In the genomic region with DNA sequence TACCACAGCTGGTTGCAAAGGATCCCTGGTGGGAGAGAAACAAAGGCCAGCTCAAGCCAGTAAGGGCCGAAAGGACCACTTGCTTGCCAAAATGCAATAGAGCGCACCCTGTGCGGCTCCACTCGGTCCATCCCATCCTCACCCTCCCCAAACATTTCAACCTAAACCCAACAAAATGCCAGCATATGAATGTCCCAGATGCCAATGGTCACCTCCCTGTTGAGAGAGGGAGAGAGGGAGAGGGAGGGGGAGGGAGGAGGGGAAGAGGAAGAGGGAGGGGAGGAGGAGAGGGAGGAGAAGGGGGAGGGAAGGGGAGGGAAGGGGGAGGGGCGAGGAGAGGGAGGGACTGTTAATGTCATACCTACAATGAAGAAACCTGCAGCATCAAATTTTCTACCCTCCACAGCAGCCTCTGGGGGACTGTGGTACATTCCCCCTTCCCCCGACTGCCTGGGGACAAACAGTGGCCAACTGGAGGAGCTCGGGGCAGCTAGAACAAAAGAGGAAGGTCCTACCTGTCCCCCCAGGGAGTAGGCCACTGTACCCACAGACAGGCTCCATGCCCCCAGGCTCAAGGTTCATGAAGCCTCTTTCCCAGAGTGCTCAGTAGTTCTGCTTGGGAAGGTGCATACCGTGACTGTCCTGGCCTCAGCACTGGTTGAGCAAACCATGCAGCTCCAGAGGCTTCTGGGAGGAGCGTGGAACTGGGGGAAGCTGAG, we compare ENCODE assay signal across 9 mouse cellular contexts. TPM values are rescaled to one million over a fixed set of nuclear protein-coding genes. Genes with fewer than 3 reads are reported as not detected.
DNase-seq lines count a peak whose midpoint lies in the region; ATAC-seq and TF ChIP-seq lines count a peak whose summit lies in the region.
"Had no signal": no experiment of that assay in that cellular context is flagged by ENCODE, and none has a peak within 500 bp of the region (broad histone marks: within the 10 kb centered on the region; RNA-seq: fewer than 3 reads in every experiment).

No protein-coding gene starts in this region.

- peak overlapping the region; percentile 20; the same call in 1 of the 2 replicates for H3K4me3 ChIP-seq in heart, adult 2 months
- no peak overlapping the region for H3K4me3 ChIP-seq in midbrain, embryonic 13.5 days (replicated peaks)
- no peak overlapping the region for H3K4me3 ChIP-seq in midbrain, embryonic 10.5 days
- H3K4me3 ChIP-seq in stomach, postnatal 0 days (ENCODE audit: low read depth, low read length) = no peak overlapping the region

- no peak for TF ChIP-seq CTCF in heart, adult 2 months (IDR thresholded peaks at IDR 0.05)
- TF ChIP-seq CTCF in stomach, postnatal 0 days (IDR thresholded peaks at IDR 0.05; ENCODE audit: low read depth) = no peak

- intact Hi-C loops in heart, adult 2 months (cut with DNase I) = no loop called here

- H3K9ac ChIP-seq in heart, adult 2 months (ENCODE audit: low read depth, low read length) = no peak overlapping the region
- no peak overlapping the region for H3K9ac ChIP-seq in midbrain, embryonic 13.5 days (replicated peaks)
- no peak overlapping the region for H3K9ac ChIP-seq in stomach, postnatal 0 days (ENCODE audit: low read length)

- TF ChIP-seq POLR2A in heart, adult 2 months (IDR thresholded peaks at IDR 0.05; ENCODE audit: insufficient read depth, low read depth, low read length) = no peak

- no peaks in the 10 kb centered on the region for H3K79me2 ChIP-seq in heart, adult 2 months (replicated peaks; ENCODE audit: control insufficient read depth, insufficient read depth, low read length)

- ATAC-seq in midbrain, embryonic 13.5 days = 0 out of 2 replicates have a peak, but pooled peaks have one; percentile 2
- ATAC-seq in stomach, postnatal 0 days (ENCODE audit: low FRiP score, low TSS enrichment) = peak; percentile 4; the same call in 1 of the 2 replicates

- H3K27me3 ChIP-seq in heart, adult 2 months (ENCODE audit: control insufficient read depth, insufficient read depth, low read length) = no peaks in the 10 kb centered on the region
- H3K27me3 ChIP-seq in midbrain, embryonic 13.5 days = no peaks in the 10 kb centered on the region
- no peaks in the 10 kb centered on the region; the same call in 1 of the 2 replicates for H3K27me3 ChIP-seq in midbrain, embryonic 10.5 days (ENCODE audit: low read depth, poor library complexity, severe bottlenecking)
- H3K27me3 ChIP-seq in stomach, postnatal 0 days (ENCODE audit: control insufficient read depth, insufficient read depth, low read length) = no peaks in the 10 kb centered on the region

- H3K27ac ChIP-seq in heart, adult 2 months = peak overlapping the region; percentile 66
- H3K27ac ChIP-seq in midbrain, embryonic 13.5 days = 0 out of 2 replicates have a peak overlapping the region, but pooled peaks have one; percentile 7
- H3K27ac ChIP-seq in midbrain, embryonic 10.5 days (replicated peaks) = no peak overlapping the region
- H3K27ac ChIP-seq in stomach, postnatal 0 days (replicated peaks) = peak overlapping the region; percentile 50; the same call in 1 of the 2 replicates
- H3K27ac ChIP-seq: macrophage had no signal

- 30% methylated on average over 9 of the region's 9 CpGs for WGBS in heart, adult 2 months
- 55% methylated on average over 9 of the region's 9 CpGs for WGBS in midbrain, embryonic 13.5 days
- 50% methylated on average over 8 of the region's 9 CpGs for WGBS in midbrain, embryonic 10.5 days
- WGBS in stomach, postnatal 0 days = 40% methylated on average over 9 of the region's 9 CpGs

- no peak for DNase-seq in heart, adult 2 months
- no peak for DNase-seq in heart, adult 9 months (ENCODE audit: low spot score in 2 of 2)
- DNase-seq in midbrain, embryonic 10.5 days (ENCODE audit: low spot score) = no peak
- peak; percentile 19 for DNase-seq in kidney, postnatal 14 days
- DNase-seq in stomach, postnatal 0 days (ENCODE audit: low spot score) = no peak
- DNase-seq in yolk sac, embryonic 10.5 days (ENCODE audit: low spot score) = no peak
- no peak for DNase-seq in adrenal gland, postnatal 36 days

- no peak for TF ChIP-seq EP300 in heart, adult 2 months (IDR thresholded peaks at IDR 0.05; ENCODE audit: insufficient read depth, low read depth, low read length)
- TF ChIP-seq EP300 in stomach, postnatal 0 days (optimal IDR thresholded peaks at IDR 0.05) = no peak

- H3K4me2 ChIP-seq in midbrain, embryonic 13.5 days (replicated peaks) = no peak overlapping the region
- no peak overlapping the region for H3K4me2 ChIP-seq in stomach, postnatal 0 days (replicated peaks; ENCODE audit: low read depth)

- no peaks in the 10 kb centered on the region; the same call in 1 of the 2 replicates for H3K36me3 ChIP-seq in heart, adult 2 months (ENCODE audit: control insufficient read depth, insufficient read depth, low read length)
- H3K36me3 ChIP-seq in midbrain, embryonic 13.5 days = no peaks in the 10 kb centered on the region
- no peaks in the 10 kb centered on the region for H3K36me3 ChIP-seq in midbrain, embryonic 10.5 days
- H3K36me3 ChIP-seq in stomach, postnatal 0 days (ENCODE audit: control insufficient read depth, insufficient read depth, low read length) = no peaks in the 10 kb centered on the region

- no peaks in the 10 kb centered on the region for H3K9me3 ChIP-seq in midbrain, embryonic 13.5 days
- no peaks in the 10 kb centered on the region for H3K9me3 ChIP-seq in midbrain, embryonic 10.5 days (replicated peaks)
- no peaks in the 10 kb centered on the region for H3K9me3 ChIP-seq in stomach, postnatal 0 days (ENCODE audit: control insufficient read depth, low read length)

- peaks cover 30% of the 10 kb centered on the region for H3K4me1 ChIP-seq in heart, adult 2 months (ENCODE audit: control insufficient read depth, insufficient read depth, low read length)
- peaks cover 38% of the 10 kb centered on the region for H3K4me1 ChIP-seq in midbrain, embryonic 13.5 days (replicated peaks)
- peaks cover 20% of the 10 kb centered on the region for H3K4me1 ChIP-seq in midbrain, embryonic 10.5 days
- H3K4me1 ChIP-seq in stomach, postnatal 0 days (replicated peaks; ENCODE audit: control insufficient read depth, insufficient read depth) = peaks cover 21% of the 10 kb centered on the region

RNA-seq across cellular contexts. Expression of gene Tspan32, which starts 11.7 kb away (rescaled TPM):
- 1 to 10 TPM in 1 of 2 experiments, under 1 TPM in 1; 0.44 to 1.3 TPM for total RNA-seq in heart, adult 2 months (2021)
- 1.8 and 1.9 TPM in 2 replicates for polyA plus RNA-seq in heart, adult 2 months (2012; rRNA removed)
- 0.50 and 0.72 TPM in 2 replicates for polyA plus RNA-seq in midbrain, embryonic 13.5 days (2015; fragmentation: Nextera tagmentation; extraction: Ambion mirVana)
- polyA plus RNA-seq in midbrain, embryonic 10.5 days (2016; fragmentation: Nextera tagmentation; extraction: Ambion mirVana) = 4.7 and 6.0 TPM in 2 replicates
- polyA plus RNA-seq in stomach, postnatal 0 days (2015; fragmentation: Nextera tagmentation; extraction: Ambion mirVana) = 0.61 and 0.98 TPM in 2 replicates
- total RNA-seq in adrenal gland, postnatal 36 days (2021) = under 1 TPM; 0.59 to 0.63 TPM

RNA-seq across cellular contexts. Expression of gene Cd81, which starts 36.0 kb away (rescaled TPM):
- 100 to 1,000 TPM; 424 to 434 TPM for total RNA-seq in heart, adult 2 months (2021)
- 641 and 822 TPM in 2 replicates for polyA plus RNA-seq in heart, adult 2 months (2012; rRNA removed)
- polyA plus RNA-seq in midbrain, embryonic 13.5 days (2015; fragmentation: Nextera tagmentation; extraction: Ambion mirVana) = 248 and 257 TPM in 2 replicates
- 267 and 279 TPM in 2 replicates for polyA plus RNA-seq in midbrain, embryonic 10.5 days (2016; fragmentation: Nextera tagmentation; extraction: Ambion mirVana)
- polyA plus RNA-seq in stomach, postnatal 0 days (2015; fragmentation: Nextera tagmentation; extraction: Ambion mirVana) = 372 and 381 TPM in 2 replicates
- 100 to 1,000 TPM; 689 to 765 TPM for total RNA-seq in adrenal gland, postnatal 36 days (2021)

RNA-seq across cellular contexts. Expression of gene Ascl2, which starts 47.5 kb away (rescaled TPM):
- not detected for total RNA-seq in heart, adult 2 months (2021)
- 0.08 TPM in 1 of 2 replicates, not detected in the other for polyA plus RNA-seq in heart, adult 2 months (2012; rRNA removed)
- 0.35 and 0.50 TPM in 2 replicates for polyA plus RNA-seq in midbrain, embryonic 13.5 days (2015; fragmentation: Nextera tagmentation; extraction: Ambion mirVana)
- 0.70 and 1.3 TPM in 2 replicates for polyA plus RNA-seq in midbrain, embryonic 10.5 days (2016; fragmentation: Nextera tagmentation; extraction: Ambion mirVana)
- polyA plus RNA-seq in stomach, postnatal 0 days (2015; fragmentation: Nextera tagmentation; extraction: Ambion mirVana) = 4.3 and 4.5 TPM in 2 replicates
- under 1 TPM in 1 of 2 experiments, not detected in 1; 0.46 TPM for total RNA-seq in adrenal gland, postnatal 36 days (2021)

RNA-seq across cellular contexts. Expression of gene Tssc4, which starts 52.5 kb away (rescaled TPM):
- 10 to 100 TPM; 13.6 to 14.8 TPM for total RNA-seq in heart, adult 2 months (2021)
- 33.2 and 36.9 TPM in 2 replicates for polyA plus RNA-seq in heart, adult 2 months (2012; rRNA removed)
- 102 and 104 TPM in 2 replicates for polyA plus RNA-seq in midbrain, embryonic 13.5 days (2015; fragmentation: Nextera tagmentation; extraction: Ambion mirVana)
- 136 and 142 TPM in 2 replicates for polyA plus RNA-seq in midbrain, embryonic 10.5 days (2016; fragmentation: Nextera tagmentation; extraction: Ambion mirVana)
- 44.7 and 46.9 TPM in 2 replicates for polyA plus RNA-seq in stomach, postnatal 0 days (2015; fragmentation: Nextera tagmentation; extraction: Ambion mirVana)
- total RNA-seq in adrenal gland, postnatal 36 days (2021) = 10 to 100 TPM; 32.4 to 33.3 TPM
